Mouse (Mus musculus) neutrophil, adult 5-6 weeks (primary cell): ENCODE data around the gene D11Wsu47e. TPM values are rescaled to one million over a fixed set of nuclear protein-coding genes. Genes with fewer than 3 reads are reported as not detected.

Source experiments
- ATAC-seq: fragments of 151-379, 151-347 bp; 2 replicates; pipeline ENCODE4 v1.8.0; 2017; ENCODE audit warnings: mild to moderate bottlenecking, moderate TSS enrichment; ENCODE audit not compliant: insufficient number of reproducible peaks, poor library complexity, low FRiP score, severe bottlenecking; ENCODE audit errors: extremely low read depth
- total RNA-seq: library from RNA; stranded (forward); fragments of 200-1000 nt; gene quantifications from 2 replicates; pipeline ENCODE4 v1.2.3, GENCODE M21; 2017

D11Wsu47e gene
- total RNA-seq, 1 experiment from 2014 or later, result 36.5 TPM

DNA sequence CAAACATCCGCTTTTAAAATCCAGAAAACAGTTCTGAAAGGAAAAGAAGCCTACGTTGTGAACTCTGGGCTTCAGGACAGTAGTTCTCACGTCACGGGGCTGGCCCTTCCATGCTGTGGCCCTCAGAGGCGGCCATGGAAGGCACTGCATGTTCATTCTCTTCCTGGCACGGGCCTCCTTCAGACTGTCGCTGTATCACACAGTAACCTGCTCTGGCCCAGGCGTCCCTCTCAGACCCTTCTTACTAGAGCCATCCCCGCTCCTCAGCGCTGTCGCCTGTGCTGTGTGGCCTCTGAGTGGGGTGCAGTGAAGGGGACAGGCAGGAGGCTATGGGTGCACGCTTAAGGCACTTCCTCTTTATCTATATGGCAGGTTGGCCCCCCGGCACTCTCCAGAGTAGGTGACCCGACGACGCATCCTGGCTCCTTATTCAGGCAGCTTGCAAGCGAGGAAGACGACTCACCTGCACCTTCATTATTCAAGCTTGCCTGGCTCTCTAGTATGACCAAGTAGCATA is 22.3 kb upstream of the D11Wsu47e start:
- ATAC-seq, result no peak

DNA sequence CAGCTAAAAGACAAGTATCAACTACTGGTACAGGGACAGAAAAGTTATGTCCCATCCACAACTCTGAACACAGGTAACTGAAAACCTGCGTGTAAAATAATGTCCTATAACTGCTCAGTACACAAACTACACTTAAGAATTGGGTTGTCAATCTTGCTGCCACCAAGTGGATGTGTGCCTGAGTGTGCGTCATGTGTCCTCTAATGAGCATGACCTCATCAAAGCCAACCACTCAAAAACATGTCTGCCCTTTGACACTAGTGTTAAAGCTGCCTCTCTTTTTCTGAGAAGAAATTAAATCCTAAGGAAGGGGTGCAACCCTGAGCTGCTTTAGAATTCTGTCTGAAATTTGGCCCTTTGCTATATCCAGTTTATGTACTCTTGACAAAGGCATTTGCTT is 19.9 kb upstream of the D11Wsu47e start:
- no peak for ATAC-seq

DNA sequence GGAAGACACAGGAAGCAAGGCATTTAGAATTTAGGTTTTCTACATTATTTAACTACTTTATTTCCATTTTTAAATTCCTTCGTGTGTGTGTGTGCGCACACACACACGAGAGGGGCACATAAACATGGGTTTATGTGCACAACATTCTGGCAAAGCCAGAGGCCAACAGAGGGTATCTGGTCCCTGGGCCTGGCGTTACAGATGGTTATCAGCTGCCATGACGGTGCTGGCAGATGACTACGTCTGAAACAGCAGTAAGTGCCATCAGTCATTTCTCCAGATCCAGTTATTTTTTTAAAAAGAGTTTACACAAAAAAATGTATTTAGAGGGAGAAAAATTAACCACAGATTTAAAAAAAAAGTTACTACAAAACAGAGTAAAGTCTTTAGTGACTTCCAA is 18.0 kb upstream of the D11Wsu47e start:
- no peak for ATAC-seq

DNA sequence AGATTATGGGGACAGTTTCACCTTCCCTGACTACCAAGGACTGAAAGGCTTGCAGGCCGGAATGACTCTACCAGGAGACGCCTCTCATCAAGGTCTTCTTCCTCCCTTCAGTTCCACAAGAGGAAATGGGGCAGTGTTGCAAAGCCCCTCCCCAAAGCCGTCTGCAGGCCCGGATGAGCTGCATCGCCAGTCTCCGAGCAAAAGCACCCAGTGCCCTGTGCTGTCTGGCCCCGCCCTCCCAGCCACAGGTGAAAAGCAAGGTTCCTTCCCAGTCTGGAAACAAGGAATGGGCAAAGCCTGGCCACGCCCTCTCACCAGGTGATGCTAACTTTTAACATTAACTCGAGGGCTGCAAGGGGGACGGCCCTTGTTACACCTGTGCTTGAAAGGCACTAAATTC is 17.6 kb upstream of the D11Wsu47e start:
- ATAC-seq, result peak; percentile 30; the same call in 1 of the 2 replicates

DNA sequence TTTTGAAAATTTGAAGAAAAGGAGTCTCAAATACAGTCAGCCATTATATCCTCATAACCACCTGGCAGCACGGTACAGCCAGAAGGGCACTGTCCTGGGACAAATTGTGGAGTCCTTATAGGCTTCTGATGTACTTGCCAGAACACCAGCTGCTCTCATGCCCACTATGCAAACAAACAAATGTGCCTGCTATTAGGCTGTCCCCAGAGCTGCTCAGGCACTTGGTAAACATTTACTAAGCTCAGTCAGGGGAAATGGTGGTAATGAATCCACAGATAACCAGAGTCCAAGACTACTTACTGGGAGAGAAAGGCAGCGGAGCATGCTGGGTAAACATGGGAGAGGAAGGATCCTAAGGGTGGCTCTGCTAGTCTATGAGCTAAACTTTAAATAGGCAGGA is 17.1 kb upstream of the D11Wsu47e start:
- no peak for ATAC-seq

DNA sequence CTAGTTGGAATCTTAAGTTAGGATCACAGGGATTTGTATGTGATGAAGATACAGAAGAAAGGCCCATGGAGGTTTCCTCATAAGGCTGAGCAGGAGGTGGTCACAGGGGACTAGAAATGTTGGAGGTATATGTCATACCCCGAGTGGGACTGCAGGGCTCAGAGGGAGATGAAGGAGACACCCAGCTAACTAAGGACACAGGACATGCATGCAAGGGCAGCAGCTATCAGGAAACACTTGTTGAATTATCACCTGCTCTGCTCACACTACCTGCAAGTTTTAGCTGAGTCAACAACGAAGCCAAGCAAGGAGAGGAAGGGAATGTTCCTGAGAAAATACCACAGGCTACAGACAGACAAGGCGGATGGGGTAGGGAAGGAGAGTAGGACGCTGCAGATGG is 16.5 kb upstream of the D11Wsu47e start:
- ATAC-seq, result no peak

DNA sequence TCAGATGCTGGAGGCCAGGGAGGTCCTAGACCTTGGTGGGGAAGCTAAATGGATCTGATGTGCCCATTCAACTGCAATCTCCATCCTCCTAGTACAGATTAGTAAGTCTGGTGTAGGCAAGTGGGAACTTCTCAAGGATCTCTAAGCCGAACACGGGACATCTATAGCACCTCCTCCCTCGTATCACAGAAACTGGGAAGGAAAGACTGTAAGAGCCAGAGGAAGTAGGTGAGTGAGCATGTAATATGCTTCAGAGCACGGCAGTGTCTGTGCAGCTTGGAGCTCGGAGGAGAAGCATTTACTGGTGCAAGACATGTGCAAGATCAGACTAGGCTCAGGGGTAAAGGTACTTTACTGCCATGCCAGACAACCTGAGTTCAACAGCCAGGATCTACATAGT is 15.4 kb upstream of the D11Wsu47e start:
- ATAC-seq, result no peak

DNA sequence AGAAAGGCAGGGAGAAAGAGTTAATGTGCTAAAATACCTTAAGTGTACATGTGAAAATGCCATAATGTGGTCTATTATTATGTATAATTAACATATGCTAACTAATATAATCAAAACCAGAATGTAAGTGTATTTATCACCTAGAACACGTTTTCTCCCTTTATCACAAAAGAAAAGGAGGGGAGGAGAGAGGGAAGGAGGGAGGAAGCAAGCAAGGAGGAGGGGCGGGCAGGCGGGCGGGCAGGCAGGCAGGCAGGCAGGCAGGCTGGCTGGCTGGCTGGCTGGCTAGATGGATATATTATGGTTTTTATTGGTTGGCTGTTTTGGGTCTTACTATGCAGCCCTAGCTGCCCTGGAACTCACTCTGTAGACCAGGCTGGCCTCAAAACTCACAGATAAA is 14.5 kb upstream of the D11Wsu47e start:
- ATAC-seq, result no peak

DNA sequence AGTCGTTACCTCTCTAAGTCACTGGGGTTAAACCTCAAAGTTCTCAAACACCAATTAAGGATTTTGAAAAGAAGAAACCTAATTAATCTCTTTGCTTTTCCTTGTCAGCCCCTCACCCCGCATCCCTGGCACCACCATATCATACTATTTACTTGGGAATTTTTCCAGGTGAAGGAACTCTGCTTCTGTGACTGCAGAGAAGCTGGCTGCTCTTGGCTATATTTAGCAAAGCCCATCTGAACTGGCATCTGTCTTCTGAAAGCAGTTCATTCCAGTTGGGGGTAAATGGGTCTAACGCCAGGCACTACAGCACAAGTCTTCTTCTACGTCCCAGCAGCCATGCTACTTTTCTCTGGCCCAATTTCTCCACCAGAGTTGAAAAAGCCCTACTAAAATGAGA is 10.6 kb upstream of the D11Wsu47e start:
- ATAC-seq, result no peak

DNA sequence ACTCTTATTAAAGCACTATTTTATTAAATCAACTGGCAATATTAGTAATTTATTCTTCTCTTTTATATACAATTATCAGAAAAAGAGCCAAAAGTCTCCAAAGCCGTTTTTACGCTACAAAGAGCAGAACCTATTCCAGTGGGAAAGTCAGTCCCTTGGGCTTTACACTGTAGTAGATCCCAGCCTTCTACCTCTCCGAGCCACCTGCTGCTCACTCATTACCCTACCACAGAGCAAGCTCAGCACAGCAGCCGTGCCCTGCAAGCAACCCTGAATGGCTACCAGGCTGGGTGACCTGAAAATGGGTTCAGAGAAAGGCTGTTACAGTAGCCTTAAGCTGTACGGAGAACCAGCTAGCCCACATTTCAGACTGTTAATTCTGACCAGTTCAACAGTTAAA is 9.6 kb upstream of the D11Wsu47e start:
- no peak for ATAC-seq

DNA sequence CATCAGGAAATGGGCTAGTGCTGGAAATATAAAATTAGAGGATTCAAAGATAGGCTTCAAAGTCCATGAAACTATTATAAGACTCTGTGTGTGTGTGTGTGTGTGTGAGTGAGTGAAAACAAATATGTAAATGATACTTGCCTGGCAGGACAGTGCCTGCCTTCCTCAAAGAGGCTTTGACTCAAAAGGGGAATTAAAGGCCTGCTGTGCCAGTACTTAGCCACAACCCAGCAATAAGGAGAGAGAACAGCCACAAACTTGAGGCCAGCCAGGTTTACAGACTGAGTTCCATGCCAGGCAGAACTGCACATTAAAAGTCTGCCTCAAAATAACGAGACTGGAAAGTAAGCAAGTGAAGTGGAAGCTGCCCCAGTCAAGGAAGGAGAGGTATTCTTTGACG is 7.4 kb upstream of the D11Wsu47e start:
- ATAC-seq, result no peak

DNA sequence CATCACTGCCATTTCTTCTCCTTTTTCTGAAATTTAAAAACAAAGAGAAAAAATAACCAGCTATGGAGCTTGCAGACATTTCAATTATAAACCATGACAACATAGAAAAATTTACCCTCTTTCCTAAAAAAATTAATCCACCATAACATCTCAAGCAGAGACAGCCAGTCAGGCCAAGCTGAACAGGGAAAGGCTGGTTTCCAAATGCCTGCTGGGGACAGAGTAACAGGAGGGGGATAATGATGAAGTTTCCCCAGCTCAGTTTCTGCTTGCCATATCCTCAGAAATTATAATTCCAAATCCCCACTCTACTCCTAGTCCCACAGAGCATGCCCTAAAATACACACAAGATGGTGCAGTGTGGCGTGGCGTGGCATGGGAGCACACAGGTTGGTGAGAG is 6.8 kb upstream of the D11Wsu47e start:
- no peak for ATAC-seq

DNA sequence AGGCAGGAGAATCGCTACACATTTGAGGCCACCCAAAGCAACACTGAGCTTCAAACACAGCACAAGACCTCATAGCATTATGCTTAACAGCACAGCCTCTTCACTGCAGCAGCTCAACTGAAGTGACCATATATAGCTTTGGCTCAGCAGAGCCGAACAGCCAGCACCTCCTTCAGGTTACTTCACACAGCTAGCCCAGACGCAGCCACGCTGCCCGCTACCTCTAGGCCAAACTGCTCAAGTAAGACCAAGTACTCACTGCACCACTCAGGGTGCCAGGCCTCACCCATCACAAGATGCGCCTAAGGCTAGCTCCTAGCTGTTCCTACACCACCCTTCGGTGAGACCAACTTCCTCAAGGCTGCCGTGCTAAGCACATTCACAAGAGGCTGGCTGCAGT is 5.8 kb upstream of the D11Wsu47e start:
- ATAC-seq, result no peak

DNA sequence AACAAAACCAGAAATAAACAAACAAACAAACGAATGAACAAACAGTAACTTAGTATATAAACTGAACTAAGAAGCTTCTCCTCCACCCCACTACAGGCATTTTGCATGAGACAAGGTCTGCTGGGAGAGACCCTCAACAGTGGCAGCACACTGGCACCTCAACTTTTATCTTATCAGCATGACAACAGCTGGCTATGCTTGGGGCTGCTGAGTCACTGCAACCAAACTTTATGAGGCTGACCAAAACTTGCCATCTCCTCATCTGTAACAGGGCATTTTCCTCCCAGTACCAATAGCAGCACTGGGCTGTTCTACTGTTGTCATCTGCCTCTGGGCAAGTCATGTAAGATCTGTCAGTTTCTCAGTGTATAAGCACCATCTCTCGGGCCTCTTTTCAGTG is 3.3 kb upstream of the D11Wsu47e start:
- ATAC-seq, result no peak

DNA sequence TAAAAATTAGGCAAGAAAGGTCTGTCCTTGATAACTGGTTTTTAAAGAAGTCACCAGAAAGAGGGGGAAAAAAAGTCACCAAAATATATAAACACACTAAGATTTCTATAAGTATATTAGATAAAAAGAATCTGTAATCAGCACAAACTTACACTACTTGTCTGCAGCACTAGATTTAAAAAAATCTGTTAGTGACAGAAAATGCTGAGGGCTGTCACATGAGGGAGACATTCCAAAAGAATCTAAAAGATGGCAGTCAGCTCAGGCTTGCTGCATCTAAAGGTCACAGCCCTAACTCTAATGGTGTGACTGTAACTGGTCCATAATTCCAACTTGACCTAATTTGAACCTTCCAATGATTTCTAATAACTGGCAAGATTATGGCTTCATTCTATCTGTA is 2.2 kb upstream of the D11Wsu47e start:
- ATAC-seq, result no peak

DNA sequence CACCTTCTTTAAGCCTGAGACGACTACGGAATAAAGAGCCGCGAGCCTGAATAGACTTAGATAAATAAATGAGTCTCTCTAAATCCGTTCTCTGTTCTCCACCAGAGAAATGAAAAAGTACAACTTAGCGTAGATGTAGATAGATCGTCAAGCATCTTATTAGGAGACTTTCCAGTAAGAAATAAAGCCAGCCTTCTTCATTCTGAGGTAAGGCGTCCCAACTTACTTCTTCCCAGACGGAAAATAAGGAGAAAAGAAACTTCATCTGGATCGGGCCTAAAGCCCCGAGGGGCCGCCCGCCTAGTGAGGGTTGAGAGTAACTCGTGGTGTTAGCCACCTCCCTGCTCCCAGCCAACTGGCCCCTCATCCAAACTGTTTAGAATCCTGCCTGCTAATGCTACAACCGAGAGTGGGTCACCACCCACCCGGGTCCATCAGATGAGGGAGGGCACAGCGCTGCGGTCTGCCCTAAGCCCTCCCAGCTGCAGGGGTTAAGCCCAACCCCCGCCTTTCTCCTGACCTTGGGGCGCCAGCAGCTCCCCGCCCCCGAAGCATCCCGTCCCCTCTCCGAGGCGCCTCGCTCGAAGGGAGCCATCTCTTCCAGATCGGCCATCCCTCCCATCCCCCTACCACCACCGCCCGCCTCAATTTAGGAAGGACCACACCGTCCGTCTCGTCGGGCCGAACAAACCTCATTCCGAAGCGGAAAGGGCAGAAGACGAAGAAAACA is 1.1 kb upstream of the D11Wsu47e start:
- no peak for ATAC-seq

DNA sequence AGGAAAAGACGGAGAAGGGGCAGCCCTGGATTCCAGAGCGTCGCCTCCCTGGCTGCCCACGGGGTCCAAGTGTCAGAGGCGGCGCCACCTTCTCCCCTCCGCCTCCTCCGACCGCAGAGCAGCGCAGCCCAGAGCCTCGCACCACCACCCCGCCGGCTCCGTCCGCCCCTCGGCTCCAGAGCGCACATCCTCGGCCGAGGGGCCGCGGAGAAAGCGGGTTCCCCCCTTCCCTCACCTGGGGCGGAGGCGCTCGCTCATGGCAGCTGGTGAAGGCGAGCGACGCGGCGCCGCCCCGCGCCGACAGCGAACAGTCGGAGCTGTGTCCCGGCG is 620 bp upstream of the D11Wsu47e start:
- ATAC-seq, result peak; percentile 6

DNA sequence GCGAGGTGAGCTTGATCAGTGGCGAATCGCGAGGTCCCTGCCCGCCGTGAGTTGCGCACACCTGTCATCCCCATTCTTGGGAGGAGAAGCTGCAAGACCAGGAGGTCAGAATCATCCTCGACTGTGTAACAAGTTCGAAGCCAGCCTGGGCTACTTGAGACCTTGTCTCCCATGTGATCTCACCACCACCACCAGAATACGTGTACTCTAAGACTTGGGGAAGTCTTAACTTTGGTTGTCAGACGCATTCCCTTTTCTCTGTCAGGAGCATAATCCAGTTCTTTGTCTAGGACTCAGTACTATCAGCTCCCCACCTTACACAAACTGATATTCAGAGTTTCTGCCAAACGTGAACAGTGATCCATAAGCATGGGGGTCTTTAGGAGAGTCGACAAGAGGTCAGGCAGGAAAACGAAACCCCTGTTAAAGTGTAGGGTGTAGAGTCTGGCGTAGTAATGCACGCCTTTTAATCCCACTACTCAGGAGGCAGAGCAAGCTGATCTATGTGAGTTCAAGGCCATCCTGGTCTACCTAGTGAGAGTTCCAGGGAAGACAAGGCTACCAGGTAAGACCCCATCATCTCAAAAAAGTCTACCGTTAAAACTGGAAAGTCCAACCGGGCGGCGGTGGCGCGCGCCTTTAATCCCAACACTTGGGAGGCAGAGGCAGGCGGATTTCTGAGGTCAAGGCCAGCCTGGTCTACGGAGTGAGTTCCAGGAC is 655 bp downstream of the D11Wsu47e start:
- ATAC-seq, result no peak

DNA sequence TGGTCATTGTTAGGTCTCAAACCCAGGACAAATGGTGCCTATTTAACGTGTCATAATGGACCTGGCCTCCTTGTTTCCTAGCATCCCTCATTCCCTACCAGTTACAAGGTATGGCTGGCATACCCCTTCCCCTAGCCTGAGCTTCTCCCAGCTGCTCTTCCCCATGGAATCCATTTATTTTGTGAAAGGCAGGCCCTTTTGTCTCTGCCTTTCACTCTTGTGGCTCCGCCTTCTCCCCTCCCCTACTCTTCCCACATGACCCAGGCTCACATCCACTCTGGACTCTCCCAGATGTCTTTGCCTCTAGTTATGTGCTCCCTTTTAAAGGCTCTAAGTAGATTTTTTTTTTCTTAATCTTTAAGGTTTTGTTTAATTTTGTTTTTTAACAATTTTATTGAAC is 2.8 kb downstream of the D11Wsu47e start:
- ATAC-seq, result no peak

DNA sequence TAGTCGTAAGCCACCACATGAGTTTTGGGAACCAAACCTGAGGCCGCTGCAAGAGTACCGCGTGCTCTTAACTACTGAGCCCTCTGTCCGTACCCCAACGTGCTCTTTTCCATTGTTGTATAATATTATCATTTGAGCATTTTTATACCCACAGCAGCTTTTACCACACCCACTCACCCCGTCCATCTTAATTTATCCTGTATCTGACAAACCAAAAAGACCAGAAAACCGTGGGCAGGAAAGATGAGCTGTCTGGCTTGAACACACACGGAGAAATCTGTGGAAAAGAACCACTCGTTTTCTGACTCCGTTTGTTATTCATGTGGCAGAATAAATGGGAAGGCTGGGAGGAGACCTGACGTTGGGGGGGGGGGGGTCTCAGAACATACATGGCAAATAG is 6.3 kb downstream of the D11Wsu47e start:
- ATAC-seq, result no peak

DNA sequence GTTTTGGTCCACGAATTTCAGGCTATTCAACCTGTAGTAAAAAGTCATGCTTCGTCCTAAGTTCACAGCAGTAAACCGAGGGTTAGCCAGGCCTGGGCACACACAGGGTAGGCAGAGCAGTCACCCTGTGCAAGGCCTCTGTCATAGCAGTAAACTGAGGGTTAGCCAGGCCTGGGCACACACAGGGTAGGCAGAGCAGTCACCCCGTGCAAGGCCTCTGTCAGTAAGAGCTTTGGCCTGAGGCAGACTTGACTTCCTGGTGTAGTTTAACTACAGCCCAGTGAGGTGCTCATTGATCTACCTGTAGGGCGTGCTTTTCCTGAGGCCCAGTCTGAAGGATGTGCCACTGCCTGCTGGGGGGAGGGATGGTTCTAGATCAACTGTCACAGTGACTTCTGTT is 7.1 kb downstream of the D11Wsu47e start:
- ATAC-seq, result no peak
